Mouse (Mus musculus): ENCODE measurements around the gene Oxa1l.

The Oxa1l gene

GRCm38 (mm10) chr14:54371460-54371859 lies 10.8 kb downstream of the Oxa1l start:
- 97% methylated on average over 10 of the region's 10 CpGs for WGBS

- WGBS: 93% methylated on average over 9 of the region's 9 CpGs
Observed at GRCm38 (mm10) chr14:54372923-54373322, 12.3 kb downstream of the Oxa1l start.

DNA sequence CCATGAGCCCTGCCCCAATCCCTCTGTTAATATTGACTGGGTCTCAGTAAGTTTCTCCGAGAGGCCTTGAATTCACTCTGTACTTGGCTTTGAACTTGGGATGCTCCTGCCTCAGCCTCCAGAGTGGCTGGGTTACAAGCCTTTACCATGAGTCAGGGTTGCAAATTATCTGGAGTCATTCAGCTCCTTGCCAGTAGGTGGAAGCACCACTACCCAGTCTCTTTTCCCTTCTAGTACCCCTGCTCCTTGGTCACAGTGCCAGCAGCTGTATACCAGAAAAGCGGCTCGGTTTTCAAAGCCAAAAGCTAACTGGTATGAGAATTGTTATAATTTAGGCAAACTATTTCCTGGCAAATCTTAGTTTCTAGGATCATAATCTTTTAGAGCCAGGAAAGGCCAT lies 15.3 kb downstream of the Oxa1l start:
- WGBS: 70% methylated on average over 3 of the region's 3 CpGs

DNA sequence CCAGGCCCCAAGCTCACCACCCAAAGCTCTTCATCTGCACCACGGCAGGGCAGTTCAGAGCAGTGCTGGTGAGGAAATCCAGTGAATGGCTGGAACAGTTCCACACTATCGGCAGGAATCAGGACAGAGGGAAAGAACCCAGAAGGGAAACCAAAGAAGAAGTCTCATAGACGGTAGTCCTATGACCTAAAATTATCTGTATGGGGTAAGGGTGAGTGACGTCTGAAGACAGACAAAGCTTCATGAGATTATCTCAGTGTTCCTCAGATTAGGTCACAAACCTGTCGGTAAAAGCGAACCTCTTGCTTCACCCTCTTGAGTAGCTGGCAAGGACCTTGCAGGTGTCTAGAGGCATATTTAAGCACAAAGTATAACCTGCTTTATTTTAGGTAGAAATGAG lies 16.5 kb downstream of the Oxa1l start:
- WGBS: 77% methylated on average over 6 of the region's 6 CpGs

- WGBS: 84% methylated on average over 13 of the region's 13 CpGs
Observed at GRCm38 (mm10) chr14:54379571-54379970, 18.9 kb downstream of the Oxa1l start.

DNA sequence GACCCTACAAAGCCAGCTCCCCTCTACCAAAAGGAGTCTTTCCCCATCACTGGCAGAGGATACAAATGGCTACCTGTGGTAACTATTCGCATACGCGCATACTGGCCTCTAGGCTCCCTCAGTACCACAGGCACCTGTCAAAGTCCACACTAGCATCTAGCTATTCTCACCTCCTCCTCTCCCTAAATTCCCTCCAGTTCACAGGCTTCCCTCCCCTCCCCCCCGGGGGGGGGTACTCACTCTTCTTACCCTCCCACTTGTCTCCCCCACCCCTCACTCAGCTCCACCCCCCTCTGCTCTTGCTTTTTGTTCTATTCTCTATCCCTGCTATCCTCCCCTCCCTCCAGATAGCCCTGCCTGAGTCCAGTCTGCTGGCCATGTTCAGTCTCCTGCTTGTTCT lies 20.0 kb downstream of the Oxa1l start:
- WGBS: 87% methylated on average over 4 of the region's 4 CpGs

GRCm38 (mm10) chr14:54381816-54382215 lies 21.2 kb downstream of the Oxa1l start:
- WGBS: 92% methylated on average over 10 of the region's 10 CpGs

DNA sequence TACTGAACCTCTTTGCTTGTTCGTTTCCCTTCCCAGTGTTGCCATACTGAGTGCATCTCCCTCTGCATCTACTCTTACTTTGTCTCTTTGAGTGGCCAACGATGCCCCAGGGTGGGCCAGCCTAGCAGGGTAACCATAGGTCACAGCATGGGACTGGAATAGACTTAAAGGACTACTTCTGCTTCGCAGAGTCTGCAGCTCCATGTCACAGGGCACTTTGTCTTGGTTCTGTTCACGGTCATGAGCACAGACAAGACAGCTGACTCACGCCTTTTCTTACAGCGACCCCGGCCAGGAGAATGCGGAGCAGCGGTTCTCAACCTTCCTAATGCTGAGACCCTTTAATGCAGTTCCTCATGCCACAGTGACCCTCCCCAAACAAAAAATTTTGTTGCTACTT lies 22.0 kb downstream of the Oxa1l start:
- WGBS: 79% methylated on average over 9 of the region's 9 CpGs

DNA sequence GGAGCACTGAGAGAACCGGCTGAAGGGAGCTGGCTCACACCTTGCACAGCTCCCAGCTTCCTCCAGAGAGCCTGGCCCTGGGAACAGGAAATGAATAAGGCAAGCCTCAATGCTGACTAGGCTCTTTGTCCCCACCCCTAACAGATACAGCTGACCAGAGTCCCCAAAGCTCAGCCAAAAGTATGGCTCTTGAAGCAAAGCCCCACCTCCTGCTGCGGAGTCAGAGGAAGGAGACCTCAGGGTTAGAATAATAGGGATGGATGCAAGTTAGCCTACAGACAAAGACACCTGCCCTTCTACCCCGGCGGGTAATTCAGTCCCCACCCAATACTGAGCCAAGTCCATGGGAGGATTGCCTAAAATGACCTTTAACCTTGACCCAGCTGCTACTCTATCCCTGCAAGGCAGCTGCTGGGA lies 22.7 kb downstream of the Oxa1l start:
- WGBS: 51% methylated on average over 4 of the region's 4 CpGs

DNA sequence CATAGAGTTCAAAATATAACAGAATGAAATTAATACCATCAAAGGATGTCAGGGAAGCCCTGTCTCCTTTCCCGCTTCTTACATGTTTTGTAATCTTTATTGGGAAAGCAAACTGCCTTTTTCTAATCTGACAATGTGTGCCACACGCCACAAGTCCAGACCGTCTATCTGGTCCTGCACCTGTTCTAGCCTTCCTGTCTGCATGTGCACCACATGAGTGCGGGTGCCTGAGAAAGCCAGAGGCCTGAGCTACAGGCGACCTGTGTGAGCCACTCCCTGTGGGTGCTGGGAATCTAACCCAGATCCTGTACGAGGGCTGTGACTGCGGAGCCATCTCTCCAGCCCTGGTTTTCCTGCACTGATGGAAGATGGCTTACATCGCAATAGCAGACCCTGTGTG lies 23.8 kb downstream of the Oxa1l start:
- WGBS: 96% methylated on average over 8 of the region's 8 CpGs

GRCm38 (mm10) chr14:54385968-54386618 lies 25.5 kb downstream of the Oxa1l start:
- 83% methylated on average over 7 of the region's 7 CpGs for WGBS

- 86% methylated on average over 6 of the region's 6 CpGs for WGBS
Observed at GRCm38 (mm10) chr14:54387546-54387945, 26.9 kb downstream of the Oxa1l start.

DNA sequence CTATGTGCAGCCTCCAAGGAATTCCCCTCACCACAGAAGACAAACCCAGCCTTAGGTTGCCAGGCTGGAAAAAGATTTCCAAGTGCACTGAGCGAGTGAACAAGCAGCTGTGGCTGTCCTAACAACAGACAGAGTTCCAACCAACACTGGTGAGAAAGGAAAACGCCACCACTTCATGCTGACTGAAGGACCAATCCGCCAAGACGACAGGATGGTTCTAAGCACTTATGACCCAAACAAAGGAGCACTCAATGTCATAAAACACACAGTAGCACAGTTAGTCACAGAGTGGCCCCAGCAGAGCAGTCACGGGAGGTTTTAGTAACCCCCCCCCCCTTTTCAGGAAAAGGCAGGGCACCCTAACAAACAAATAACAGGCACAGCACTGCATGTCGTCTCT lies 30.2 kb downstream of the Oxa1l start:
- 59% methylated on average over 6 of the region's 6 CpGs for WGBS

DNA sequence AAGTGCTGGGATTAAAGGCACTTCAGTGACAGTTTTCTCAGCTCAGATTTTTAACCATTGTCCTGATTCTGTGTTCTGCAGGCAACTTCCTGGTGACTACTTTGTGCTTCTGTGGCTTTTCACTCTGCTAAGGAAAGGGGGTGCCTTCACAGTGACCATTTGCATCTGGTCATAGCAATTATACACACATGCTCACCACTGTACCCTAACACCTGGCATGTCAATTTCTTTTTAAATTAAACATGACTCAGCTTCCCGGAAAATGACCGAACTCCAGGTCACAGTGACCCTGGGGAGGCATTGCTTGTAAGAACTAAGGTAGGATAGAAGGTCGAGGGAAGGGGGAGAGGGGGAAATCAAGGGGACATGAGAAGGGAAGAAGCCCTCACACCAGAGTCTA lies 33.2 kb downstream of the Oxa1l start:
- WGBS: 86% methylated on average over 3 of the region's 3 CpGs

GRCm38 (mm10) chr14:54396685-54397084 lies 36.1 kb downstream of the Oxa1l start:
- 78% methylated on average over 7 of the region's 7 CpGs for WGBS

DNA sequence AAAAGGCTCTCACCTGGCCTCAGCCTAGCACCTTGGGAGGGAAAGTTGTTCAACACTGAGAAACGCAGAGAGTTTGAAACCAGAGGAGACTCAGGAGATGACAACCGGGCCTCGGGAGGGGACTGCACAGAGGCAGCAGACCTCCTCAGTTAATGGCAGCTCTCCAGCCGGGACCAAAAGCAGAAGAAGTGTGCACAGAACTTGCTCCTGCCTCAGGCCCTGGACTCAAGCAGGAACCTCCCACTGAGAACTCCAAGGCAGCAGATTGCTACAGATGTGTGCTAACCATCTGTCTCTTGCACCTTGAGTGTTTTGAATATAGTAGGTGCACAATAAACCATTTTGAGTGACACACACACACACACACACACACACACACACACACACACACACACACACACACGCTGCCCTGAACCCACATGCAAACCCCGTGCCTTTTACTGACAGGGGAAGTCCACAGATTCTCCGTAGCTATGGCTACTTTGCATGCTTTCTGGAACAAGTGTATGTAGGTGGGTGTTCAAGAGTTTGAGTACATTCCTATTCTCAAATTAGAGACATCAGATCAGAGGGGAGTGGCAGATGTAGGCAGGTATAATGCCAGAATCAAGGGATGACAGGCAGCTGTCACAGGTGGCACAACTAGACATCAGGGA lies 37.4 kb downstream of the Oxa1l start:
- 66% methylated on average over 7 of the region's 7 CpGs for WGBS

DNA sequence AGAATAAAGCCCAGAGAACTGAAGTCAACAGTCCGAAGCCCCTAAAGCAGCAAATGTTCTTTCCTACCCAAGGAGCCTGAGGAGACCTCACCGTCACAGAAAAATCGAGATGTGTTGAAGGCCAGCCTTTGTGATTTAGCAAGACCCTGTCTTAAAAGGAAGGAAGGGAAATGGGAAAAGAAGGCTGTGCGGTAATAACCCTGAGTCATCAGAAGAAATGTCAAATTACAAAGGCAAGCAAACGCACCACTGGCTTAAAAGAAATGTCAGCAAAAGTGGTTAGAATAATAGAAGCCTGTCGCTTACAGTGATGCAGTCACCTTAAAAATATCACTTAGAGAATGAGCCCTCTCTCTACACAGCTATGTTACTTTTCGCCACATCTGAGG lies 37.9 kb downstream of the Oxa1l start:
- 70% methylated on average over 7 of the region's 7 CpGs for WGBS

DNA sequence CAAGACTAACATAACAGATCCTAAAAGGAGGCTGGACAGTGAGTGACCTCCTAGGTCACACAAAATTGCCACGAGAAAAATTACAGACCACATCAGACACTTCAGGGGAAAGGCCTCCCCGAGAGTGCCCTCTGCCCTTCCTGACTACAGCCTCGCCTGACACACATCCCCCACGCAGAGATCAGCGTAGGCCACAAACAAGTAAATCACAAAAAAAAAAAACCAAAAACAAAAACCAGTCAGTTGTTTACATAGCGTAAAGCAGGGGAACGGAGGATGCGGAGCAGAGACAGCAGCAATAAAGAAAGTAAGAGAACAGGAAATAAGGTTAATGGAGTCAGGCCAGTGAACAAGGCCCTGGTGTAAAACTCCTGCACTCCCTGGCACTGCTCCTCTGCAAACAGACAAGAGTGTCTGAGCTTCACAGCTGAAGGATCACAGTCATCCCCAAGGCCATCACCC lies 38.3 kb downstream of the Oxa1l start:
- 76% methylated on average over 8 of the region's 8 CpGs for WGBS

DNA sequence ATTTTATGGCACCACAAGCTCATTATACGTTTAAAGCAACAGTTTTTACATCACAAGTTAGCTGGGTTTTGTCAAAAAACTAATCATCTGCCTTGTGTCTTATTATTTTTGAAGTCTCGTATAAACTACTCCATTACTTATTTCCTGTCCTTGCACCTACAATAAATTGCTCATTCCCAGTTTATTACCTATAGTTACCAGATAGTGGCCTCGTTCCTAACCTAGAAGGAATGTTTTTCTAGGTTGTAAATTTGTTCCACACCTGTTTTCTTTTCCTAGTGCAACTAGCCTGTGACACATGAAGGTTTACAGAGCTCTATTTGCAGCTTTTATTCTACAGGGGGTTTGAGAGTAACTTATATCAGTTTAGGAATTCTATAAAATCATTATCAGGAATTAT lies 41.1 kb downstream of the Oxa1l start:
- 89% methylated on average over 3 of the region's 3 CpGs for WGBS

DNA sequence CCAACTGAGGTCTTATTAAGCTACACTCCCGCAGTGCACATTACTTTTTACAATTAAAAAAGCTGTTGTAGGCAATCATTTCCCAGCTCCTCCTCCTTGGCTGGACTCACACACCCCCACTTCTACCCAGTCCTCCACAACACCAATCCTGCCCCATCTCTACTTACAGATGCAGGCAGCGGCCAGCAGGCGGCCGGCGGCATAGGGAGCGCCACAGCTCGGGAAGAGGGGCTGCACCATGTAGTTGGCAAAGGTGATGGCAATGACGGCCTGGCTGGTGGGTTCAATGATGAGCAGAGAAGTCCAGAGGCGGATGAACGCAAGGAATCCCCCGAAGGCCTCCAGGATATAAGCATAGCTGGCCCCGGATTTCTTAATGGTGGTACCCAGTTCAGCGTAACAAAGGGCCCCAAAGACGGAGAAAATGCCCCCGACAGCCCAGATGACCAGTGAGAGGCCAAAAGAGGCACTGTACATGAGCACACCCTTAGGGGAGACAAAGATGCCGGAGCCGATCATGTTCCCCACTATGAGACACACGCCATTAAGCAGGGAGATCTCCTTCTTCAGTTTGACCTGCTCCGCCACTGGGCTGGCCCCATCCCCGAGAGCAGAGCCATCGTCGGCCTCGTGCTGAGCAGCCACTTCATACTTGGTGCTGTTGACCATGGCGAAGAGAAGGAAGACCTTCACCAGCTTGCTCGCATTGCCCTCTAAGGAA lies 47.9 kb downstream of the Oxa1l start:
- 83% methylated on average over 25 of the region's 25 CpGs for WGBS

GRCm38 (mm10) chr14:54409057-54409645 lies 48.5 kb downstream of the Oxa1l start:
- WGBS: 83% methylated on average over 7 of the region's 7 CpGs

DNA sequence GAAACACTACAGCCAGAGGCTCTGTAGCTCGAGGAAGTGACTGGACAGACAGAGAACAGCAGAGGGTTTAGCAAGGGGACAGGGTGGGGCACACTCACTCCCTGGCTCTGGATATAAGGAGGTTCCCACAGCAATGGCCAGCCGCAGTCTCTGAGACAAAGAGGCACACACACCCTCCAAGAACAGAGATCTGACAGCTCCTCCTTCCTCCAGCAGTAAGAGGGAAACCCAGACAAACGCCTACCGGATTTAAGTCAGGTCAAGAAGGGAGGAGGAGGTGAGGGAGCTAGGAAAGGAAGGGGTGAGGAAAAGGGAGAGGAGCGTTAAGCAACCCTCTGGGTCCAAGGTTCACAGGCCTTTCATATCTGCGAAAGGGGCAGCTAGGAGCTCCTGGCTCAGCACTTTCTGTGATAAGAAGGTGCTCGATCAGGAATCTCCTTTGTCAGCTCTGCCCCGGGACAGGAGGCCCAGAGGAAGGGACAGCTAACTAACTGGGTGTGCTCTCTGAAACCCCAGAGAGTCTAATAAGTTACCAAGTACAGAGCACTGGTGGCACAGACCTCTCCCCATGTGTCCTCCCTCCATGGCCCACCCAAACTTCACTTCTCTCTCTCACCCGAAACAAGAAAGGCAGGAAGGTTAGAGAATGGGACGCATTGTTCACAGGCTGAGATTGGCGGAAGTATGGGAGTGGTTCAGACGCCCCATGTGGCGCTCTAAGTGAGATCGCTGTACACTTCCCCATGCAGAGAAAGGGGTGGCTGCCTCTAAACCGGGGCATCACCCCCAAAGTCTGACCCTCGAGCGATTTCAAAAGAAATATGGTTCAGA lies 49.6 kb downstream of the Oxa1l start:
- WGBS: 57% methylated on average over 17 of the region's 17 CpGs
